Mouse (Mus musculus): ENCODE results near the gene Dst. TPM values are rescaled to one million over a fixed set of nuclear protein-coding genes. Genes with fewer than 3 reads are reported as not detected.

Dst gene
- polyA plus RNA-seq, 2 experiments, result 4.3 to 5.0 TPM

- no peaks in the 10 kb centered on the region for H3K36me3 ChIP-seq (replicated peaks; ENCODE audit: control insufficient read depth, insufficient read depth, low read depth)
- H3K27me3 ChIP-seq (ENCODE audit: control insufficient read depth, insufficient read depth, low read length), result no peaks in the 10 kb centered on the region
- no peaks in the 10 kb centered on the region; a peak in 1 of 4 replicates for H3K4me1 ChIP-seq (replicated peaks; ENCODE audit: control insufficient read depth in 2 of 2, insufficient read depth in 2 of 2, low read length in 1 of 2)
- ATAC-seq (ENCODE audit: insufficient read depth) (no peak), DNase-seq (ENCODE audit: low read depth in 3 of 3, low spot score in 3 of 3) (no peak)
- H3K4me3 ChIP-seq (ENCODE audit: insufficient read depth in 1 of 2, low read depth in 2 of 2, low read length in 2 of 2), result no peak overlapping the region
- no peaks in the 10 kb centered on the region for H3K9me3 ChIP-seq (ENCODE audit: control insufficient read depth, low read length)
- WGBS (ENCODE audit: insufficient replicate concordance), result 80% methylated on average over 15 of the region's 15 CpGs
- H3K4me2 ChIP-seq (ENCODE audit: low read depth), result no peak overlapping the region
- no peak overlapping the region for H3K27ac ChIP-seq
- TF ChIP-seq EP300 (IDR thresholded peaks at IDR 0.05; ENCODE audit: low read depth) (no peak), CTCF (IDR thresholded peaks at IDR 0.05; ENCODE audit: low read depth) (no peak)
- H3K9ac ChIP-seq (replicated peaks), result no peak overlapping the region
These were observed 338.1 kb downstream of the Dst start for GRCm38 (mm10) chr1:34245951-34246641.

- ATAC-seq (ENCODE audit: insufficient read depth) (no peak), DNase-seq (ENCODE audit: low read depth in 3 of 3, low spot score in 3 of 3) (no peak)
- no peak overlapping the region for H3K4me2 ChIP-seq (ENCODE audit: low read depth)
- H3K9ac ChIP-seq (replicated peaks), result no peak overlapping the region
- H3K4me1 ChIP-seq (replicated peaks; ENCODE audit: control insufficient read depth in 2 of 2, insufficient read depth in 2 of 2, low read length in 1 of 2), result no peaks in the 10 kb centered on the region; a peak in 1 of 4 replicates
- WGBS (ENCODE audit: insufficient replicate concordance), result 81% methylated on average over 8 of the region's 8 CpGs
- no peak overlapping the region for H3K4me3 ChIP-seq (ENCODE audit: insufficient read depth in 1 of 2, low read depth in 2 of 2, low read length in 2 of 2)
- TF ChIP-seq CTCF (IDR thresholded peaks at IDR 0.05; ENCODE audit: low read depth) (no peak), EP300 (IDR thresholded peaks at IDR 0.05; ENCODE audit: low read depth) (no peak)
- H3K9me3 ChIP-seq (ENCODE audit: control insufficient read depth, low read length), result no peaks in the 10 kb centered on the region
- H3K27me3 ChIP-seq (ENCODE audit: control insufficient read depth, insufficient read depth, low read length), result no peaks in the 10 kb centered on the region
- no peaks in the 10 kb centered on the region for H3K36me3 ChIP-seq (replicated peaks; ENCODE audit: control insufficient read depth, insufficient read depth, low read depth)
- H3K27ac ChIP-seq, result no peak overlapping the region
These were observed 338.6 kb downstream of the Dst start for GRCm38 (mm10) chr1:34246642-34246987.

GRCm38 (mm10) chr1:34251137-34251536, 343.1 kb downstream of the Dst start:
- Histone ChIP-seq H3K4me2 (ENCODE audit: low read depth) (no peak overlapping the region), H3K4me3 (ENCODE audit: insufficient read depth in 1 of 2, low read depth in 2 of 2, low read length in 2 of 2) (no peak overlapping the region), H3K9me3 (ENCODE audit: control insufficient read depth, low read length) (no peaks in the 10 kb centered on the region), H3K27ac (no peak overlapping the region), H3K36me3 (replicated peaks; ENCODE audit: control insufficient read depth, insufficient read depth, low read depth) (no peaks in the 10 kb centered on the region), H3K4me1 (replicated peaks; ENCODE audit: control insufficient read depth in 2 of 2, insufficient read depth in 2 of 2, low read length in 1 of 2) (no peaks in the 10 kb centered on the region; a peak in 1 of 4 replicates), H3K27me3 (ENCODE audit: control insufficient read depth, insufficient read depth, low read length) (no peaks in the 10 kb centered on the region), H3K9ac (replicated peaks) (no peak overlapping the region)
- WGBS (ENCODE audit: insufficient replicate concordance), result 42% methylated on average over 13 of the region's 13 CpGs
- TF ChIP-seq CTCF (IDR thresholded peaks at IDR 0.05; ENCODE audit: low read depth), result no peak
- no peak for TF ChIP-seq EP300 (IDR thresholded peaks at IDR 0.05; ENCODE audit: low read depth)
- DNase-seq (ENCODE audit: low read depth in 3 of 3, low spot score in 3 of 3) (no peak), ATAC-seq (ENCODE audit: insufficient read depth) (no peak)

GRCm38 (mm10) chr1:34252267-34252666, 344.2 kb downstream of the Dst start:
- no peaks in the 10 kb centered on the region for H3K36me3 ChIP-seq (replicated peaks; ENCODE audit: control insufficient read depth, insufficient read depth, low read depth)
- no peak overlapping the region for H3K4me3 ChIP-seq (ENCODE audit: insufficient read depth in 1 of 2, low read depth in 2 of 2, low read length in 2 of 2)
- 78% methylated on average over 8 of the region's 8 CpGs for WGBS (ENCODE audit: insufficient replicate concordance)
- no peak overlapping the region for H3K4me2 ChIP-seq (ENCODE audit: low read depth)
- TF ChIP-seq CTCF (IDR thresholded peaks at IDR 0.05; ENCODE audit: low read depth), result no peak
- no peak for TF ChIP-seq EP300 (IDR thresholded peaks at IDR 0.05; ENCODE audit: low read depth)
- ATAC-seq (ENCODE audit: insufficient read depth), result no peak
- no peak for DNase-seq (ENCODE audit: low read depth in 3 of 3, low spot score in 3 of 3)
- H3K9me3 ChIP-seq (ENCODE audit: control insufficient read depth, low read length), result no peaks in the 10 kb centered on the region
- H3K9ac ChIP-seq (replicated peaks), result no peak overlapping the region
- no peaks in the 10 kb centered on the region for H3K27me3 ChIP-seq (ENCODE audit: control insufficient read depth, insufficient read depth, low read length)
- H3K27ac ChIP-seq, result no peak overlapping the region
- H3K4me1 ChIP-seq (replicated peaks; ENCODE audit: control insufficient read depth in 2 of 2, insufficient read depth in 2 of 2, low read length in 1 of 2), result no peaks in the 10 kb centered on the region; a peak in 1 of 4 replicates

- no peaks in the 10 kb centered on the region; the same call in 1 of the 2 replicates for H3K36me3 ChIP-seq (replicated peaks; ENCODE audit: control insufficient read depth, insufficient read depth, low read depth)
- no peak overlapping the region for H3K27ac ChIP-seq
- no peak for TF ChIP-seq EP300 (IDR thresholded peaks at IDR 0.05; ENCODE audit: low read depth)
- no peak for TF ChIP-seq CTCF (IDR thresholded peaks at IDR 0.05; ENCODE audit: low read depth)
- H3K9ac ChIP-seq (replicated peaks), result no peak overlapping the region
- no peak overlapping the region for H3K4me2 ChIP-seq (ENCODE audit: low read depth)
- H3K27me3 ChIP-seq (ENCODE audit: control insufficient read depth, insufficient read depth, low read length), result no peaks in the 10 kb centered on the region
- no peak overlapping the region for H3K4me3 ChIP-seq (ENCODE audit: insufficient read depth in 1 of 2, low read depth in 2 of 2, low read length in 2 of 2)
- 69% methylated on average over 7 of the region's 7 CpGs for WGBS (ENCODE audit: insufficient replicate concordance)
- no peak for ATAC-seq (ENCODE audit: insufficient read depth)
- no peak for DNase-seq (ENCODE audit: low read depth in 3 of 3, low spot score in 3 of 3)
- no peaks in the 10 kb centered on the region; a peak in 1 of 4 replicates for H3K4me1 ChIP-seq (replicated peaks; ENCODE audit: control insufficient read depth in 2 of 2, insufficient read depth in 2 of 2, low read length in 1 of 2)
- H3K9me3 ChIP-seq (ENCODE audit: control insufficient read depth, low read length), result no peaks in the 10 kb centered on the region
These were observed 345.9 kb downstream of the Dst start for GRCm38 (mm10) chr1:34253876-34254275.

Data from liver, embryonic 14.5 days (tissue).